Mouse (Mus musculus) inflammation-experienced regulatory T-cells, adult 6 months (primary cell): ENCODE results near the gene Sub1. TPM values are rescaled to one million over a fixed set of nuclear protein-coding genes. Genes with fewer than 3 reads are reported as not detected.

Experiments used
- ATAC-seq: one replicate; pipeline ENCODE4 v1.8.0; 2017
- polyA plus RNA-seq, 3 experiments: library from polyadenylated mRNA; unstranded; fragments of 100-300 nt; shearing (Covaris generic); gene quantifications; one replicate each; pipeline ENCODE4 v1.2.1; 2017

Sub1 gene
- polyA plus RNA-seq, 3 experiments from 2014 or later = 740 to 1,497 (median 768) TPM

DNA sequence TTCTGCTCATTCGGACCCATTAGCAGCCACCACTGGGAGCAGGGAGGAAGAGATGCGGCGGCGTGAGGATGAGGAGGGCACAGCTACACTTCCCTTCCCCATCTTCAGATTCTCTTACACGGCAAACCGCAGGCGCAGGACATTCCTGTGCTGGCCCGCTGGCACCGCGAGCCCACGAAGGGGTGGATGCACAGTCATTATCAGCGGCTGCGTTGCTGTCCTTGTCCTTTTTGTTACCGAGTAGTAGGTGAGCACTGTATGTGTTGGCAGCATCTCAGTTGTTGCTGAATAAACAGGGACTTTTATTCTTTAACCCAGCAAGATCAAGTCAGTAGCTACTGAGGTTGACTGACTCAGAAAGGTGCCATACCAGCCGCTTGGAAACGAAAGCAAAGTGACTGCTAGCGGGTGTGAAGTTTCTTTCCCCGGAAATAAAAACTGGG lies 13.8 kb upstream of the Sub1 start:
- ATAC-seq = peak; percentile 82

DNA sequence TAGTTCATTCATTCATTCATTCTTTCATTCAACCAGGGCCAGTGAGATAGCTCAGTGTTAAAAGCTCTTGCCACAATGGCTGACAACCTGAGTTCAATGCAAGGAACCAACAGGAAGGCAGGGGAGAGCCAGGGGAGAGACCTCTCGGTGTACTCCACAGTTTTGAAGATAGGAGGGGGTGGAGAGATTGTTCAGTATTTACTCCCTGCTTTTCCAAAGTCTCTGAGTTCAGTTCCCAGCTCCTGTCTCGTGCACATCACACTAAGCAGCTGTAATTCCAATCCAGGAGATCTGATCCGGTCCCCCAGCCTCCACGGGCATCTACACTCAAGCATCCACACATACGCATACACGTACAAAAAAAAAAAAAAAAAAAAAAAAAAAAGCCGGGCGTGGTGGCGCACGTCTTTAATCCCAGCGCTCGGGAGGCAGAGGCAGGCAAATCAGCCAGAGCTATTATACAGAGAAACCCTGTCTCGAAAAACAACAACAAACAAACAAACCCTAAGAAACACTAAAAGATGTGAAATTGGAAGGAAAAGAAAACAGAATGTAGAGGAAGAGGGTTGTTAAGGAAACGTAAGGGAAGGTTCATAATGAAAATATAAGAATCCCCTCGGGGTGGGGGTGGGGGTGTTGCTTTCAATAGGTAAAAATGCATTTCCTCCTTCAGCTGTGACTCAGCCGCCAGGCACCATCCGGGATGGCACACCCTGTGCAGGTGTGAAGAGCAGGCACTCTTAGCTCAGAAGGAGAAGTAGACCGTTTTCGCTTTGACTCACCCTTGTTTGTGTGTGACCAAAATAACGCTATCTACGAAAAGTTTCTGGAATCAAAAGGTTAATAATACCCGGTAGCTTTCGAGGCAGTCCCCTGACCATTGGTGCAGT lies 13.2 kb upstream of the Sub1 start:
- peak; percentile 79 for ATAC-seq

DNA sequence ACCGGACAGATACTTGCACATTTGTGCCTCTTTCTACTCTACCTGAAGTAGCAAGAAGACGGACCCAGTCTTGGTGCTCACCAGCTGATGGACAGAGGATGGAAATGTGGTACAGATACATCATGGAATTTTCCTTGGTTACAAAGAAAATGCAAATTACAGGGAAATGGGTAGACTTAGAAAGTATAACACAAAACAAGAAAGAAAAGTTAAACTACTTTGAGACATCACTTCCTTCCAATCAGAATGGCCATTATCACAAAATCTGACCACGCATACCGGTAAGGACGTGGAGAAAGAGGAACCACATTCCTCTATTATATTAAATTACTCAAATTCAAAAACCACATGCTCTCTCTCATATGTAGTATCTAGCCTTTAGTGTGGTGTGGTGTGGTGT lies 12.1 kb upstream of the Sub1 start:
- ATAC-seq = no peak

DNA sequence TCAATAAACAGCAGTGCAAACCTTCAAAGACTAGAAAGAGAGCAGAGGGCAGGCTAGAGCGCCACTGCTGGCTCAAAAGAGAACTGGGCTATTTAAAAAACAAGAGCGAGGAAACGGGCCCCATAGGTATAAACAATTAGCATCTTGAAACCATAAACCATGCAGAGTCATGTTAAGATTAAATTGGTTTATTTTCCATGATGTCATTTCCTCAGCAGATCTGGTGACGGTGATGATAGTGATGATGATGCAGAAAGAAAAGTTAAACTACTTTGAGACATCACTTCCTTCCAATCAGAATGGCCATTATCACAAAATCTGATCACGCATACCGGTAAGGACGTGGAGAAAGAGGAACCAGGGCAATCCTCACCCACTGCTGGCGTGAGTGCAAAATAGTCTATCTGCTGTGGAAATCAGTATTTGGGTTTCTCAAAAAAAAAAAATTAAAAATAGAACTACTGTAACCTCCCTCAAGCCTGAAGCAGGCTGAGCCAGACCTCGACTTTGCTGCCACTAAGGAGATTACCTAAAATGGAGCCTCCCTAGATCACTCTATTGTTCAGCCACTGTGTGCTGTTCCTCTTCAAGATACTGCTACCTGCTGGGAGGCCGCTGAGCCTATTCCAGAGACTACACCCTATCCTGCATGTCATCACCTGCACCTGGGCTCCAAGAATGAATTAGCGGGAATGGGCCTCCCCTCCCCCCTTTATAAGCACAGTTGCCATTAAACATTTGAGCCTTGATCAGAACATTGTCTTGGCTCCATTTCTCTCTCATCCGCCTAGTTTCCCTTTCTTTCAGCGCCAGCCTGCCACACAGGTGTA lies 11.4 kb upstream of the Sub1 start:
- ATAC-seq = peak; percentile 10

DNA sequence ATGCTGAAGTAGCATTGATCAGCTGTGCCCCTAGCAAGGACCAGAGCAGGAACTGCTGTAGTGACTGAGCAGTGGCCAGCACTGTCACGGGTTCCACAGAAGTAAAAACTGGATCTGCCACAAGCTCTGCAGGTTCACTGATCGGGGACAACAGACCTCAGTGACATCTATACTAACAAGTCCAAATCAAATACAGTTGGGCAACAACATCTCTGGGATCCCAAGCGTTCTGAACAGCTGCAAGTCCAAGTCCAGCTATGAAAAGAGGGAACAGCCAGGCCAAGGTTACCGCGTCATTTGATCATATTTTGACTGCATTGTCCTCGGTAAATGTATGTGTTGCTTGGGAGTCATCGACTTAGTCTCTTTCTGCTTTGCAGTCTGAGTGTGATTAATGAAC lies 10.6 kb upstream of the Sub1 start:
- ATAC-seq = no peak

DNA sequence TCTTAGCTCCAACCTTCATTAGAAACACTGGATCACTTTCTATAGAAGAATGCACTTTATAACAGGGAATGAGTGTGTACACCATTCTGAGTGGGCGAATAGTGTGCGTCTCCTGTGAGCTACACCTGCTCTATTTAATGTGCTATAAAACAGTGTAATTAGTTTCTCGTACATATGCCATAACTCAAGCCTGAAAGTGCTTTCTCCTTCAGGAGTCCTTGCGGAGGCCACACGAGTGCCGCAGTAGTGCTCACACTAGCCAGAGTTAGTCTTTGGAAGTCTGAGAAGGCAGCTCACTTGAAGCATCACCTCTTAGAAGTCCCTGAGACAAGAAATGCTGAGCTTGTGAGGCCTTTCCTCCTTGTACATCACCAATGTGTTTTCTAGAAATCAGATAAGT lies 9.4 kb upstream of the Sub1 start:
- ATAC-seq = no peak

DNA sequence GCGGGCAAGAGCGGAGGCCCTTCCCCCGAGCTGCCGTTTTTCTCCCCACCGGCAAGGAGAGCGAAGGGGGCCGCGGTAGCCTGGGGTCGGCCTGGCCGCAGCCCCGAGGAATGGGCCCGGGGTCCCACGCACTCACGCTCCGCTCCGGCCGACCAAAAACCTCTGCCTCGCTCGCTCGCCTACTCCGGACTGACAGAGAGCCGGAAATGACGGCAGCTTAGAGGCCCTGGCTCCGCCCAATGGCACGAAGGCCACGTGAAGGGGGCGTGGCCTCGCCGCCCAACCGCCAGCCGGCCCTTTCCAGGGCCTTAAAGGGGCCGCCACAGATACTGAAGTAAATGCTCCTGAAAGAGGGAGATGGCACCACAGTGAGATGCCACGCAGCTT lies 975 bp downstream of the Sub1 start:
- ATAC-seq = peak; percentile 94

DNA sequence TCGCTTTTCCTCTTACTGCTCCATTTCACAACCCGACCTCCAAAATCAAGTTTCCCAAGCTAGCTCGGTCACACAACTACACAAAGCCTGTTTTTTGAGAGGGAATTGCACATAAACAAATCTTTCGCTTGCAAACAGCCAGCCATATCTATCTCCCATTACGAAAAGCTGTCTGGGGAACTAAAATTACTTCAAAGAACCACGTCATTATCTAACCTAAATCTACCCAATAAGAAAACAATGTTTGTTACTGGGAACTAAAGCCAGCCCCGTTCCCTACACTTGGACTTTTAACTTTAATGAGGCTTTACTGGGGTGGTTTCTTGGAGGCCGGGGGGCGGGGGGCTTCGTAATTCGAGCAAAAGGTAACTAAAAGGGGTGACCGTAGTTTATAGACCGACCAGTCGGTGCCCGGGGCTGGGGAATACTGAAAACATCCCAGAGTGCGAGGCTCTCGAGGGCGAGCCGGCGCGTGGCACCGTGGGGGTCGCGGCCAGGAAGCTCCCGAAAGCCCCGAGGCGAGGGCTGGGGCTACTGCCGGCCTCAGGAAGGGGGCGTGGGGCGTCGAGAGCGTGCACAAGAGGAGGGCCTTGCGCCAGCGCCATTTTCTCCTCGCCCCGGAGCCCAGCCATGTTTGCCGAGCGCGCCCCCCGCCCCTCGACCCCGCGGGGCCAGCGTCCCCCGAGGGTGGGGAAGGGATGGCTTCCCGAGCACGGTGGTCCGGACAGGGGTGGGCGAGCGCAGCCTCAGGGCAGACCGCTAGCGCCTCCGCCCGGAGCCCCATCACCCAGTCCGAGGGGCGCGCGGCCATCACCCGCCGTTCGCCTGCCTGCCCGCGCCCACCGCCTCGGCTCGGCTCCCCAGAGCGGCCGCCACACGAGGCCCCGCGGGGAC lies 1.6 kb downstream of the Sub1 start:
- peak; percentile 44 for ATAC-seq

DNA sequence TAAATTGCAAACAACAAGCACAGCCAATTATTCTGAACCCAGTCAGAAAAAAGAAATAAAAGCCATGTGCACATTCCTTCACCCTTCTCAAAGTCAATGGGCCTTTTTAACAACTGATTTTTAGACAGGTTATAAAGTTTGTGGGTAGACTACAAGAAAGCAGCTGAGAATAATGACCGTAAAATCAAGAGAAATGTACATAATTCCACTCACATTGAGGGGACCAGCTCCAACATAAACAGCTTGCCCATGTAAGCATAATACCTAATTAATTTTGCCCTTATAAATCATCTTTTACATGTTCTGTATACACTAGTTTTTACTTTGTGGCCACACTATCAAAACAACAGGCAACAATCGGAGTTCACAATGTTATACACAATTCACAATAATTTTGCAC lies 2.8 kb downstream of the Sub1 start:
- ATAC-seq = no peak

DNA sequence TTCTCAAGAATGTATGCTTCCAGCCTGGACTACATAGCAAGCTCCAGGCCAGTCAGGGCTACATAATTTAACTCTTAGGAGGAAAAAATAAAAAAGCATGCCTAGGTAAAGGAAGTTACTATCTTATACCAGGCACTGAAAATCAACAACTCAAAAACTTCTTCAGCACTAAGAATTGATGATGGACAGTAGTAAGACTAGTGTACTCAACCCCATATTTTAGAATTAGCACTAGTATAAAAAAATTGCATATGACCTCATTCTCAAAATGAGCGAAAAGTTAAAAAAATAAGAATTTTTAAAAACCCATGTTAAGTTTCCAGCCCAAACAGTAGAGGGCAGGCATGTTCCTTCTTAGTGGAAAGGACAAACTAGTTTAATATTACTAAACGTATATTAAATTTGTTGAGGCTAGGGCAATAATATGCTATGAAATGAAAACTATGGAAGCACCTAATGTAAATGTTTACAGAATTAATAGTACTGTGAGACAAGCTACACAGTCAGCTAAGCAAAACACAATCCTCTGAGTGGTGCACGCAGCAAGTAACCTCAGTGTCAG lies 5.2 kb downstream of the Sub1 start:
- ATAC-seq = no peak

DNA sequence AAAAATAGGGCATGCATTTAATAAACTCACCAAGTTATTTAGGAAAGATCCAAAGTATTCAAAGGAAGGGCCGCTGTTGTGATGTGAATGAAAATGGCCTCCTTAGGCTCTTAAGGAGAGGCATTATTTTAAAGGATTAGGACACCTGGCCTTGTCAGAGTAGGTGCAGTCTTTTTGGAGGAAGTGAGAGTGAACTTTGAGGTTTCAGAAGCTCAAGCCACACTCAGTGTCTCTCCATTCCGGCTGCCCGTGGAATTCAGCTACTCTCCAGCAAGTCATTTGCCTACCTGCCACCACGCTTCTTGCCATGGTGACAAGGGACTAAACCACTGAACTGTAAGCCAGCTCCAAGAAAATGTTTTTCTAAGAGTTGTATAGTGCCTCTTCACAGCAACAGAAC lies 8.2 kb downstream of the Sub1 start:
- ATAC-seq = no peak

DNA sequence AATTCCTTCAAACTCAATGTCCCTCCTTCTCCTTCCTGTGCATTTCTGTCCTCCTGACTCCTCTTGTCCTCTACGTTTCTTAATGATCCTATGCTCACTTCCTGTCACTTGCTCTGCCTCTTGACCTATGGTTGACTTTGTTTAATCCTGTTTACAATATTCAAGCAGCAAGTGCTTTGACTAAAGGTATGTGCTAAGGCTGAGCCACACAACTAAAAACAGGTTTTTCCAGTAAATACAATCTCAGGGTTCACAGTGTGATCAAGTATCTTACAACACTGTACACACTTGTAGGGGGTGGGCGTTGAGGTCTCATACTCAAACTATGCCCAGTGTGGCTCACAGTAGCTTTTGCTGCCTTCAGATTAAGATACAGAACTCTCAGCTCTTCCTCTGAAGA lies 8.9 kb downstream of the Sub1 start:
- peak; percentile 21 for ATAC-seq

DNA sequence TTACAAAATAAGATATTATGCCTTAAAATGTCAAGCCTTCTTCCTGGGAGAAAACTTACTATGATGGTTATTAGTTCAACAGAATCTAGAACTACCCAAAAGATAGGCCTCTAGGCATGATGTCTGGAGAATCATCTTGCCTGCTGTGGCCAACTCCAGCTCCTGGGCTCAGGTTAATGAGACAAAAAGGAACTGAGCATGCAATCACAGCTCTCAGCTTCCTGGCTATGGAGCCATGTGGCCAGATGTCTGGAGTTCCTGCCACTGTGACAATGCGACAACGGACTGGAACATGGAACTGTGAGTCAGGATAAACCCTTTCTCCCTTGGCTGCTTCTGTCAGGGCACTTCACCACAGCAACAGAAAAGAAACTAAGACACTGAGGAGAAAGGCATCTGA lies 14.8 kb downstream of the Sub1 start:
- ATAC-seq = no peak

DNA sequence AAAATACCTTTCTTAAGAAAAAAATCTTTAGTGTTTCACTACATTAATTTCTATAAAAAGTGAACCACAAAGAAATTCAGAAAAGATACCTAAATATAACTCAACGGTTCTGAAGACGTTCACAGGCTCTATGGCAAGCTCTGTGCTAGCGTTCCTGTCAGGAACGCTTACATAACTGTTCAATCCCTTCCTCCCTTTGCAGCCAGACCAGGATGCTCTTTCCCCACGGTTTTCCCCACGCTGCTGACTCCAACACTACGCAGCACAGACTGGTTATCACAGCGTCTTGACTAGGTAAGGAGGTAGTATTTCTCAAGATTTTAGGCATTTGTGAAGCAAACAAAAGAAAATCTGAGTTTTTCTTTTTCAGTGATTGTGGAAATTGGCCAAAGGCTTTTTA lies 15.3 kb downstream of the Sub1 start:
- ATAC-seq = no peak

DNA sequence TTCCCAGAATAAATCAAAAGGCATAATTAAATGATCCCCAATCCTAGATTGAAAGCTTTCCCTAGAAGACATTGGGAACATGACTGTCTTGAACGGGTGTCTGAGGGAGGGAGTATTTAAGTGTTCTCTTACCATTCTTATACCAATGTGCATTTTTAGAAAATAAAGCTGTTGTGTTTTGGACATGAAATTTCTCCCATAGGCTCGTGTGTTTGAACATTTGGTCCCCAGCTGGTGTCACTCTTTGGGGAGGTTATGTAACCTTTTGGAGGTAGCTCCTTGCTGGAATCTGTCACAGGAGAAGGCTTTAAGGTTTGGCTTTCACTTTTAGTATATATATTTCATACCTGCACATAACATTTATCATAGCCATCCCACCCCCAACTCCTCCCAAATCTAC lies 18.6 kb downstream of the Sub1 start:
- ATAC-seq = no peak

DNA sequence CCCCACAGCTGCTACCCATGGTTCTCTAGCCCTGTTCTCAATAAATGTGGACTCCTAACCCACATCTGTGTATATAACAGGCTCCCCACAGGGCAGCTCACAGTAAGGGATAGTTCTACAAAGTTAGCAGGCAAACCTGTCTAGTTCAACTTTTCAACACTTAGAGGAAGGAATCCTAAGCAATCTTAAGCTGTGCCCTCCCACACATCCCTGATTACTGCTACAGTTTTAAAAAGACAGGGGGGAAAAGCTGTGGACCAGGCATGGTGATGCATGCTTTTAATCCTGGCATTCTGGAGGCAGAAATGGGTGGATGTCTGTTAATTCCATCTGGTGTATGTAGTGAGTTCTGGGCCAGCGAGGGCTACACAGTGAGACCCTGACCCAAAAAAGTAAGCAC lies 19.7 kb downstream of the Sub1 start:
- no peak for ATAC-seq

DNA sequence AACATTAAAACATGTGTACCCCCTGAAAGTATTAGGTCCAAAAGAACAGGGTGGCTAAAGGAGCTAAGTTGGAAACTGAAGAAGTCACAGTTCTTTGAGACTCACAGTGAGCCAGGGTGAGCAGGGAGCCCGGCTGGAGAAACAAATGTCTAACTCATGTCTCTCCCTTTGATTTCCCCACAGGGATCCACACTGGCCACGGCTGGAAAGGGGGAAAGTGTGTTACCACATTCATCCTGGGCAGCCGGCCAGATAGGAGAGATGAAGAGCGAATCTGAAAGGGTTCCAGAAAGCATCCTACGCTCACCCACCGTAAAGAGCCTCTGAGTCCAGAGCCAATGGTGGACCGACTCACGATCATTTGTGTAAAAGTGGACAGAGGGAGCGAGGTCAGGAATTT lies 20.9 kb downstream of the Sub1 start:
- no peak for ATAC-seq

DNA sequence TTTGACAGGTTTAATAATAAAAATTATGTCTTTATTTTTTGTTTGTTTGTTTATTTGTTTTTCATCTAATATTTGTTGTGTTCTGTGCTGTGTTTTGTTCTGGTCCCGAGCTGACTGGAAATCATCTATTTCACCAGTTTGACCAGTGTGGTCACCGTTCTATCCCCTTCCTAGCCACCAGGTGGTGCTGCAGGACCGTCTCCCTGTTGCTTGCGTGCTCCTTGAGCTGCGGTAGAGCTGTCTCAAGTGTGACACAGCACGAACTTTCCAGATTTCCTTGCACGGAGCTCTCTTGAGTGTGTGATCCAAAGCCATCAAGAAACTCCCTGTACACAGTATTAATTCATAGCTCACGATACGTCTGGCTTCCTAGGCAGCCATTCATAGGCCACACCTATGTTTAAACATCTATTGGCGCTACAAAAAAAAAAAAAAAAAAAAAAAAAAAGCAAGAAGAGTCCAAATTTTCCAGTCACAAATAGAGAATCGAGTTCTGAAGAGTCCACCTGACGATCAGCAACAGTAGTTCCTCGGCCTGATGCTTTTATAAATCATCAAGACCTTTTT lies 24.8 kb downstream of the Sub1 start:
- peak; percentile 94 for ATAC-seq

DNA sequence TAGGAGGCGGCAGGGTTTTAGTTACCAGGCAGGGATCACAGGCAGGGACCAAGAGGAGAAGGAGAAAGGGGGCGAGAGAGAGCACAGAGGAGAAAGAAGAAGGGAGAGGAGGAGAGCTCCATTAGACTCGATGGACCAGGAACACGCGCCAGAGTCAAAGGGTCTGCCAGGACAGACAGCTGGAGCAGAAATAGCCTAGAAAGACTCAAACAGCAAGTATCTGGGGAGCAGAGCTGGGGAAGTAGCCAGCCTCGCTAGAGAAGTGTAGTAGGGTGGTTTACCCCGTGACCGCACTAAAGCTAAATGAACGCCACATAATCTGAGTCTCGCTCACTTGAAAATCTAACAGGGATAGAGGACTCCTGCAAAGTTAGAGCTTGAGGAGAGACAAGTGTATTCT lies 26.2 kb downstream of the Sub1 start:
- ATAC-seq = no peak

DNA sequence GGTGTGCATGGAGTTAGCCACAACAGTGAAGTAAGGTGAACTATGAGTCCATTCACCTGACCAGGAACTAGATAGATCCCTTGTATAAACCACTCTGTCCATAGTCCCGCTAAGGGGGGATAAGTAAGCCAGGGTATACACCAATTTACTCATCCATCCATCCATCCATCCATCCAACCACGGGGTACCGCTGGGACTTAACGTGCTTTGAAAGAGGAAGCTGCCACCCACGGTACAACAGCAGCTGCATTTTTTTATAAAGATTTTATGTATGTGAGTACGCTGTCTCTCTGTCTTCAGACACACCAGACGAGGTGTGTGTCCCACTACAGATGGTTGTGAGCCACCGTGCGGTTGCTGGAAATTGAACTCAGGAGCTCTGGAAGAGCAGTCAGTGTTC lies 27.9 kb downstream of the Sub1 start:
- no peak for ATAC-seq

DNA sequence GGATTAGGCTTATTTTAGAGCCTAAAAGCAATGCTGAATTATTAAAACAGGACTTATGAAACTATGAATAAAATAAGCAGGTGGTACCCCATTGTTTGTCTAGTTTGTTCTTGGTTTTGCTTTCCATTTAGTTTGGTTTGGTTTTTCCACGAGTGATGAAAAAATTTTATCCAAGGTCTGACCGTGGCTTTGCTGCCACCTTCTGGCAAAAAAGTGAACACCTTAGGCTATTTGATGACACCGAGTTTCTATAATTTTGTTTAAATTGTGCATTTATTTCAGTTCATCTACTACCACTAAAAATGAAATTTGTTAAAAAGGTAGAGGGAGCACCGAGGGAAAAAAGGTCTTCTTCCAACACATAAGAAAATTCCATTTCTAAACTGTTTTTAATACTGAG lies 30.4 kb downstream of the Sub1 start:
- peak; percentile 70 for ATAC-seq

DNA sequence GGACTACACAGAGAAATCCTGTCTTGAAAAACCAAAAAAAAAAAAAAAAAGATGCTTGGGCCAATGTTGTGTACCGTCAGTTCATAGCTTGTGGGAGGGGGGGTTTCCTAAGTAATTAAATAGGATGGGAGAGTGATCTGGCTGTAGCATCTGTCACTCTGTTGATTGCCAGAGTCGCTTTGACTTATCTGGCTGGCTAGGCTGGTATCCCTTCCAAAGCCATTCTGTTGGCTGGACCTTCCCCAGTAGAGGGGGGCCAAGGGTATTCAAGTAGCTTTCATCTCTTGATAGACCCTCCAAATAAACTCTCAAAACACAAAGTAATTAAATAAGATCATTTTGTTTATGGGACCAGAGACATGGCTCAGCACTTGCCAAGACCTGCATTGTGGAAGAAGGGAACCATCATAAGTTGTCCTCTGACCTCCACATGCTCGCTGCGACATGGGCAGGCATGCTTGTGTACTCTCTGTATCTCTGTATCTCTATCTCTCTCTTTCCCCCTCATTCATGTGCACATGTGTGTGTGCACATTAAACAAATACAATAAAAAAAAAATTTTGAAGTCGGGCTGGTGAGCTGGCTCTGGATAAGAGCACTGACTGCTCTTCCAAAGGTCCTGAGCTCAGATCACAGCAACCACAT lies 31.5 kb downstream of the Sub1 start:
- no peak for ATAC-seq
